Mouse (Mus musculus) stomach, embryonic 15.5 days (tissue): ENCODE data around the gene Prrt4. TPM values are rescaled to one million over a fixed set of nuclear protein-coding genes. Genes with fewer than 3 reads are reported as not detected.
"Not testable (repeated sequence)": the region's sequence is repeated elsewhere in the genome, so short reads cannot be mapped to it uniquely, and the experiment has no call there.

Source experiments
- ATAC-seq: fragments of 200-750 bp; cut with Nextera tagmentation; 2 replicates; pipeline ENCODE4 v1.8.0; 2017; ENCODE audit warnings: low read depth, moderate number of reproducible peaks, moderate TSS enrichment; ENCODE audit not compliant: insufficient read depth, low FRiP score
- H3K27ac ChIP-seq: fragments of 300-500 bp; sonication (generic); 2 replicates; pipeline ENCODE4 v1.5.1; 2015; ENCODE audit warnings: mild to moderate bottlenecking, inconsistent platforms
- H3K27me3 ChIP-seq: fragments of 300-500 bp; sonication (generic); replicated peaks from 2 replicates; pipeline ENCODE4 v1.6.1; 2015; ENCODE audit warnings: inconsistent platforms
- H3K36me3 ChIP-seq: fragments of 300-500 bp; sonication (generic); 2 replicates; pipeline ENCODE4 v1.6.1; 2015; ENCODE audit warnings: inconsistent platforms
- H3K4me1 ChIP-seq: fragments of 300-500 bp; sonication (generic); 2 replicates; pipeline ENCODE4 v1.6.1; 2015; ENCODE audit warnings: inconsistent platforms
- H3K4me2 ChIP-seq: fragments of 300-500 bp; sonication (generic); 2 replicates; pipeline ENCODE4 v1.6.1; 2015; ENCODE audit warnings: mild to moderate bottlenecking, inconsistent platforms
- H3K4me3 ChIP-seq: fragments of 300-500 bp; sonication (generic); replicated peaks from 2 replicates; pipeline ENCODE4 v1.5.1; 2015; ENCODE audit warnings: inconsistent platforms
- H3K9ac ChIP-seq: fragments of 300-500 bp; sonication (generic); 2 replicates; pipeline ENCODE4 v1.6.1; 2015; ENCODE audit warnings: inconsistent platforms
- H3K9me3 ChIP-seq: fragments of 300-500 bp; sonication (generic); 2 replicates; pipeline ENCODE4 v1.6.1; 2016; ENCODE audit warnings: inconsistent platforms
- WGBS: fragments of 180-500 bp; shearing (Covaris S2); methylation state at CpG from one replicate; pipeline ENCODE4 v1.1.7; 2015; 5-methylcytosine and 5-hydroxymethylcytosine counted together
- polyA plus RNA-seq: library from polyadenylated mRNA; unstranded; fragments of >200 nt; fragmentation: Nextera tagmentation; extraction: Ambion mirVana; gene quantifications from 2 replicates; pipeline ENCODE4 v1.2.1, GENCODE M21; 2015

Prrt4 gene
- polyA plus RNA-seq, 1 experiment from 2014 or later: 0.58 TPM

- Histone ChIP-seq H3K36me3 (no peaks in the 10 kb centered on the region), H3K9me3 (no peaks in the 10 kb centered on the region), H3K9ac (no peak overlapping the region), H3K4me2 (peak overlapping the region; percentile 100), H3K27ac (no peak overlapping the region), H3K4me3 (peak overlapping the region; percentile 51; the same call in 1 of the 2 replicates), H3K4me1 (peaks cover 13% of the 10 kb centered on the region), H3K27me3 (peaks cover 58% of the 10 kb centered on the region)
- ATAC-seq: no peak
- 12% methylated on average over 12 of the region's 12 CpGs for WGBS
Observed at GRCm38 (mm10) chr6:29169675-29170062, 9.7 kb downstream of the Prrt4 start.

GRCm38 (mm10) chr6:29168871-29169270, 10.5 kb downstream of the Prrt4 start:
- Histone ChIP-seq H3K4me2 (no peak overlapping the region), H3K4me1 (peaks cover 14% of the 10 kb centered on the region), H3K4me3 (no peak overlapping the region), H3K27ac (no peak overlapping the region), H3K9me3 (no peaks in the 10 kb centered on the region), H3K27me3 (peaks cover 50% of the 10 kb centered on the region), H3K9ac (no peak overlapping the region), H3K36me3 (no peaks in the 10 kb centered on the region)
- 51% methylated on average over 2 of the region's 2 CpGs for WGBS
- no peak for ATAC-seq

GRCm38 (mm10) chr6:29166196-29166595, 13.2 kb downstream of the Prrt4 start:
- H3K36me3 ChIP-seq: no peaks in the 10 kb centered on the region
- 8% methylated on average over 1 of the region's 1 CpGs for WGBS
- ATAC-seq: no peak

DNA sequence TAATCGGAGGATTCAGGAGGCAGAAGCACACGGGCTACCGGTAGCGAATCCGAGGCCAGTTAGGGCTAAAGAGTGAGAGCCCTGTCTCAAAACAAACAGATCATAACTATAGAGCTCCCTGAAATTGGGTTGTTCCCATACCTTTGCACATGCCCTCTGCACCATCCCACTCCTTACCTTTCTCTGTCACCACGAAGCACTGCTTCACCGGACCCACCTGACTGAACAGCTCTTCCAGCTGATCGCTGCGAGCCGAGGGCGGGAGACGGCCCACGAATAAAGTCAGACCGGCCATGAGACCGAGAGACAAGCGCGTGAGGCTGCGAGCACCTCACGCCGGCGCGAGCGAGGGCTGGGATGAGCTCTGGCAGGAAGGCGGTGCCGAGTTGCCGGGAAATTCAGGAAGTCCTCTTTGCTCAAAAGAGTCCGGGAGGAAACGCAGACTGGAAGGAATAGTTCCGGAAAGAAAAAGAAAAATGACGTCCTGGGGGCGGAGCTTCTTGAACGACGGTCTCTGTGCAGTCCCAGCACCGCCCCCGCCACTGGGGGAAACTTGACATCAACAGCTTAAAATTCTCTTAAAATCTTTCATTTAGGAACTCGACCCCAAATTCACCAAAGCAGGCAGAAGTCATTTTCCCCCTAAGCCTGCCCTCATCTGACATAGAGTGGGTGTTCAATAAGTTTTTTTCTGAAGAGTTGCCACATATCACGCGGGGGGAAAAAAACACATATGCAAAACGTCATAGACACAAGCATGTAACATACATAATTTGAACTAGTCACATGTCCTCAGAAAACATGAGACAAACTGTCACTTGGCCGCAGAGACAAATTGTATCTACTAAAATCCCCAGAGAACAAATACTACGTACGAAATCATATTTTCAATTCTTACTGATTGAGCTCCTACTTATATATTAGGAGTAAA, 14.8 kb downstream of the Prrt4 start, which contains the start of gene Rbm28:
Rbm28 (minus strand) TSS at position 693 of the 931 bp plus-strand sequence.
- Histone ChIP-seq H3K4me1 (peaks cover 9% of the 10 kb centered on the region; the same call in 1 of the 2 replicates), H3K36me3 (no peaks in the 10 kb centered on the region)
- peak; percentile 84 for ATAC-seq

More at GRCm38 (mm10) chr6:29166196-29166595, 13.2 kb downstream of the Prrt4 start:
- no peak overlapping the region for H3K9ac ChIP-seq
- H3K9me3 ChIP-seq: no peaks in the 10 kb centered on the region
- peaks cover 34% of the 10 kb centered on the region for H3K27me3 ChIP-seq
- H3K4me1 ChIP-seq: peaks cover 18% of the 10 kb centered on the region
- H3K4me2 ChIP-seq: no peak overlapping the region
- no peak overlapping the region for H3K4me3 ChIP-seq
- no peak overlapping the region for H3K27ac ChIP-seq

DNA sequence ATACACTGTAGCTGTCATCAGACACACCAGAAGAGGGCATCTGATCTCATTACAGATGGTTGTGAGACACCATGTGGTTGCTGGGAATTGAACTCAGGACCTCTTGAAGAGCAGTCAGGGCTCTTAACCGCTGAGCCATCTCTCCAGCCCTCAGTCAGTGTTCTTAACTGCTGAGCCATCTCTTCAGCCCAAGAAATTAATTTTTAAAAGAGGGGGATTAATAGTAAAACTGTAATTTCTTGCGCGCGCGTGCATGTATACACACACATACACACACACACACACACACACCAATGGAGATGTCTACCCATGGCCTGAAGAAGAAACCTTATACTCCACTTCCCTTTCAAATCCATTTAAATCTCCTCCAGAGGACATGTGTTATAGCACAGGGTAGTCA, 18.1 kb downstream of the Prrt4 start:
- H3K27me3 ChIP-seq, H3K9ac ChIP-seq, H3K4me3 ChIP-seq, H3K4me1 ChIP-seq, H3K9me3 ChIP-seq, H3K27ac ChIP-seq, ATAC-seq, H3K4me2 ChIP-seq: not testable (repeated sequence)
- H3K36me3 ChIP-seq: peaks cover 10% of the 10 kb centered on the region; the same call in 1 of the 2 replicates
- 95% methylated on average over 5 of the region's 5 CpGs for WGBS

More for the DNA sequence above, 14.8 kb downstream of the Prrt4 start, which contains the start of gene Rbm28:
- Histone ChIP-seq H3K27ac (peak within 1 kb of the TSS; percentile 26; the same call in 1 of the 2 replicates), H3K4me3 (peak within 1 kb of the TSS; percentile 86), H3K9ac (peak within 1 kb of the TSS; percentile 71), H3K27me3 (peaks cover 20% of the 10 kb centered on the region), H3K4me2 (peak within 1 kb of the TSS; percentile 83), H3K9me3 (no peaks in the 10 kb centered on the region)
- 6% methylated on average over 42 of the region's 42 CpGs for WGBS

DNA sequence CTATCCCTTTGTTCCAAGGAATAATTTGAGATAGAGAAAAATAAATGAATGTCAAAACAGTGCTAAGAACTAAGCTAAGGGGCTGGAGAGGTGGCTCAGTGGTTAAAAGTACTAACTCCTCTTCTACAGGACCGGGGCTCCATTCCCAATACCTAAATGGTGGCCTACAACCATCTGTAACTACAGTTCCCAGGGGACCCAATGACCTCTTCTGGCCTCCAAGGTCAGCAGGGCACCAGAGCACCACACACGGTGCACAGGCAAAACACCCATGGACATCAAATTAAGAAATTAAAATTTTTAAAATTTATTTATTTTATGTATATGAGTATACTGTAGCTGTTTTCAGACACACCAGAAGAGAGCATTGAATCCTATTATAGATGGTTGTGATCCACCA, 18.6 kb downstream of the Prrt4 start:
- Histone ChIP-seq H3K4me1 (peaks cover 9% of the 10 kb centered on the region; the same call in 1 of the 2 replicates), H3K27me3 (no peaks in the 10 kb centered on the region), H3K9ac (no peak overlapping the region), H3K4me3 (no peak overlapping the region), H3K9me3 (no peaks in the 10 kb centered on the region), H3K27ac (no peak overlapping the region), H3K36me3 (peaks cover 12% of the 10 kb centered on the region; the same call in 1 of the 2 replicates), H3K4me2 (no peak overlapping the region)
- no peak for ATAC-seq
- 88% methylated on average over 2 of the region's 2 CpGs for WGBS

GRCm38 (mm10) chr6:29156326-29156725, 23.1 kb downstream of the Prrt4 start:
- no peak overlapping the region for H3K9ac ChIP-seq
- H3K4me2 ChIP-seq: no peak overlapping the region
- 88% methylated on average over 5 of the region's 5 CpGs for WGBS
- H3K36me3 ChIP-seq: peaks cover 21% of the 10 kb centered on the region
- no peak overlapping the region for H3K4me3 ChIP-seq
- H3K4me1 ChIP-seq: no peaks in the 10 kb centered on the region
- ATAC-seq: no peak
- no peaks in the 10 kb centered on the region for H3K9me3 ChIP-seq
- H3K27ac ChIP-seq: no peak overlapping the region
- no peaks in the 10 kb centered on the region for H3K27me3 ChIP-seq

DNA sequence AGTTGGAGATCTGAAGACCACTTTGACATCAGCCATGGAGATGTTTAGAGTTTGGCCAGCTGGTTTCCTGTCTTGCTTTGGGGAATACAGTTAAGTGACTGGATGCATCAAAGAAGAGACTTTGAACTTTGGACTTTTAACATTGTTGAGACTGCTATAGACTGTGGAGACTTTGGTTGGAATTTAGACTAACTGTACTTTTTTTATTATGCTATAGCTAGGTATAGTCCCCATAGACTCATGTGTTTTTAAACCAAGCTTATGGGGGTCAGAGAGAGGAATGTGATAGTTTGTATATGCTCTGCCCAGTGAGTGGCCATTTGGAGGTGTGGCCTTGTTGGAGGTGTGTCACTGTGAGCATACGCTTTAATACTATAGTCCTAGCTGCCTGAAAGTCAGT, 29.4 kb downstream of the Prrt4 start:
- peaks cover 8% of the 10 kb centered on the region for H3K36me3 ChIP-seq
- no peak overlapping the region for H3K9ac ChIP-seq
- no peak overlapping the region for H3K4me2 ChIP-seq
- no peak overlapping the region for H3K27ac ChIP-seq
- 78% methylated on average over 1 of the region's 1 CpGs for WGBS
- no peaks in the 10 kb centered on the region for H3K27me3 ChIP-seq
- H3K4me1 ChIP-seq: no peaks in the 10 kb centered on the region
- H3K9me3 ChIP-seq: no peaks in the 10 kb centered on the region
- ATAC-seq: no peak
- H3K4me3 ChIP-seq: no peak overlapping the region

DNA sequence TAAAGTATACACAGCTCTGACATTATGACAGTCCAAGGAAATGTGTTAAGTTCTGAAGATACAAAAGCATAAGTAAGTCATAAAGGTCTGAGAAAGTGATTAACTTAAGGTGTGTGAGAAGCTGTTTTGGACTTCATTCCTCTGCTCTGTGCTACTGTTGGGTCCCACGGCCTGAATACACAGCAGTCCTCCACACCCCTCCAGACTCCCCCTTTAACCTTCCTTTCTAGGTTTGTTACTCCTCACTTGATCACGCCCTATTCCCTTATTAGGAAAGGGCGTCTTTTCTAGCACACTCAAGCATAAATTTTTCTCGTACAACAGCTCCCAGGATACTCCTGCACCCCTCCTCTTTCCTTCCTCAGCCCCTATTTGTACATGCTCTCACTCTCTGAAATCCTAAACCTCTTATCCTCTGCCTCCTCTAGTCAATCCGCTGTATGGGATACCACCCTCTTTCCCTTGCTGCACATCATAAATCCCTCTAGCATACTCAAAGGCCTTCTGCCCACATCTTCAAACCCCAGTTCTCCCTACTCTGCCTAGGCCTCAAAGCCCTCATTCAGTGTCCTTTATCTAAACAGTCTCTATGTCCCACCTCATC, 31.9 kb downstream of the Prrt4 start:
- H3K9ac ChIP-seq: no peak overlapping the region
- WGBS: 81% methylated on average over 5 of the region's 5 CpGs
- ATAC-seq: no peak

GRCm38 (mm10) chr6:29146641-29147040, 32.7 kb downstream of the Prrt4 start:
- Histone ChIP-seq H3K4me3 (no peak overlapping the region), H3K9ac (no peak overlapping the region), H3K4me2 (no peak overlapping the region), H3K9me3 (no peaks in the 10 kb centered on the region), H3K36me3 (peaks cover 4% of the 10 kb centered on the region; the same call in 1 of the 2 replicates), H3K4me1 (no peaks in the 10 kb centered on the region), H3K27ac (no peak overlapping the region), H3K27me3 (no peaks in the 10 kb centered on the region)
- WGBS: 60% methylated on average over 7 of the region's 7 CpGs
- ATAC-seq: no peak

More for the DNA sequence above, 31.9 kb downstream of the Prrt4 start:
- Histone ChIP-seq H3K36me3 (peaks cover 4% of the 10 kb centered on the region; the same call in 1 of the 2 replicates), H3K4me3 (no peak overlapping the region), H3K27me3 (no peaks in the 10 kb centered on the region), H3K4me2 (no peak overlapping the region), H3K27ac (no peak overlapping the region), H3K9me3 (no peaks in the 10 kb centered on the region), H3K4me1 (no peaks in the 10 kb centered on the region)

DNA sequence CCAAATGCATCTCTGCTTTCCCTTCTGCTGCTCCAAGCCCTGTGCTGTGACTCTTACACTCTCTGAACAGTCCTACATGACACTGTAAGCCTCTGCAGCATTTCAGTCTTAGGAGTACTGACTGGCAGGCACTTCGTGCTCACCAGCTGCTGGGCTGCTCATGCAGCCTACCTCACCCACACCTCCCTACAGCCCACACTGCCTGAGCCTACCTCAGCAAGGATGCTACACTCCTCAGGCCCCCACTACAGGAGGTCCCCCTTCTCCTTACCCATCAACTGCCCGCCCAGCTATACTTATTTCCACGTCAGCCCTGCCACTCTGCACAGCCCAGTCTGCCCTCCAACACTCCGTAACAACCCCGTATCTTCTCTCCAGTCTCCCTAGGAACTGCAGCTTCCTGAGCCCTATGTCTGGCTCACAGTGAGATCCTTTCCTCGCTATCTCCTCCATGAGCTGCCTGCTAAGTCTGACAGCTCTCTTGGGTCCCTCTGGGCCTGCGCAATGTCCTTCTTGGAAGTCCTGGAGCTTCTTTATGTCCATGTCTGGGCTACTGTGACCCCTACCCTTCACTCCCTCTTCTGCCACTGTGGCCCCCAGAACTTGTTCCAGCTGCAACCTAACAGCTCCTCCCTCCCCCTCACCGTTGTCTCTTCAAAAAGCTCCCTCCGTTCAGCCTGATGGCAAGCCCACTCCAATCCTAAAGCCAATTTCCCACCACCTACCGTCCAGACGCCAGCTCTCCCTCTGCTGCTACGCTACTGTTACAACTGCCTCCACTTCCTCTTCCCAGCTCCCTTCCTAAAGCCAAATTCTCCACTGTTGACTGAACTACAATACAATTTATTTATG, 33.7 kb downstream of the Prrt4 start:
- H3K27me3 ChIP-seq: no peaks in the 10 kb centered on the region
- WGBS: 62% methylated on average over 12 of the region's 12 CpGs
- no peak overlapping the region for H3K27ac ChIP-seq
- H3K36me3 ChIP-seq: peaks cover 4% of the 10 kb centered on the region; the same call in 1 of the 2 replicates
- H3K4me2 ChIP-seq: no peak overlapping the region
- ATAC-seq: peak; percentile 31; the same call in 1 of the 2 replicates
- no peak overlapping the region for H3K9ac ChIP-seq
- no peak overlapping the region for H3K4me3 ChIP-seq
- no peaks in the 10 kb centered on the region for H3K4me1 ChIP-seq
- H3K9me3 ChIP-seq: no peaks in the 10 kb centered on the region
